Mouse (Mus musculus) stomach, postnatal 0 days (tissue): ENCODE data around the gene Dop1b. TPM values are rescaled to one million over a fixed set of nuclear protein-coding genes. Genes with fewer than 3 reads are reported as not detected.
"Not testable (repeated sequence)": the region's sequence is repeated elsewhere in the genome, so short reads cannot be mapped to it uniquely, and the experiment has no call there.

Experiments
- ATAC-seq: fragments of 200-750 bp; cut with Nextera tagmentation; 2 replicates; pipeline ENCODE4 v1.8.0; 2017; ENCODE audit not compliant: low FRiP score, low TSS enrichment
- DNase-seq: peaks from one replicate; pipeline ENCODE4 v3.0.0-alpha.2; 2016; ENCODE audit warnings: low spot score
- H3K27ac ChIP-seq: fragments of 300-500 bp; sonication (generic); replicated peaks from 2 replicates; pipeline ENCODE4 v1.5.1; 2014; ENCODE audit warnings: mild to moderate bottlenecking, control low read depth
- H3K27me3 ChIP-seq: fragments of 300-500 bp; sonication (generic); 2 replicates; pipeline ENCODE4 v1.6.1; 2014; ENCODE audit warnings: low read length; ENCODE audit not compliant: control insufficient read depth, insufficient read depth
- H3K36me3 ChIP-seq: fragments of 300-500 bp; sonication (generic); 2 replicates; pipeline ENCODE4 v1.6.1; 2014; ENCODE audit warnings: low read length, mixed read lengths; ENCODE audit not compliant: control insufficient read depth, insufficient read depth
- H3K4me1 ChIP-seq: fragments of 300-500 bp; sonication (generic); replicated peaks from 2 replicates; pipeline ENCODE4 v1.6.1; 2014; ENCODE audit warnings: antibody characterized with exemption; ENCODE audit not compliant: control insufficient read depth, insufficient read depth
- H3K4me2 ChIP-seq: fragments of 300-500 bp; sonication (generic); replicated peaks from 2 replicates; pipeline ENCODE4 v1.6.1; 2014; ENCODE audit warnings: low read depth, mild to moderate bottlenecking, control low read depth, moderate library complexity
- H3K4me3 ChIP-seq: fragments of 300-500 bp; sonication (generic); 2 replicates; pipeline ENCODE4 v1.5.1; 2014; ENCODE audit warnings: low read depth, low read length, control low read depth
- H3K9ac ChIP-seq: fragments of 300-500 bp; sonication (generic); 2 replicates; pipeline ENCODE4 v1.6.1; 2014; ENCODE audit warnings: mild to moderate bottlenecking, low read length, control low read depth, mixed read lengths
- H3K9me3 ChIP-seq: fragments of 300-500 bp; sonication (generic); 2 replicates; pipeline ENCODE4 v1.6.1; 2016; ENCODE audit warnings: low read length; ENCODE audit not compliant: control insufficient read depth
- CTCF ChIP-seq: IDR thresholded peaks from 2 replicates; pipeline ENCODE4 v1.5.1; 2016; ENCODE audit warnings: antibody characterized with exemption, low read depth, mild to moderate bottlenecking, moderate library complexity
- EP300 ChIP-seq: optimal IDR thresholded peaks from 2 replicates; pipeline ENCODE3; 2016; ENCODE audit warnings: antibody characterized with exemption
- WGBS: fragments of 180-500 bp; shearing (Covaris S2); extraction: QIAGEN DNeasy Blood & Tissue Kit; methylation state at CpG from one replicate; pipeline ENCODE4 v1.1.7; 2014; 5-methylcytosine and 5-hydroxymethylcytosine counted together
- polyA plus RNA-seq: library from polyadenylated mRNA; unstranded; fragments of >200 nt; fragmentation: Nextera tagmentation; extraction: Ambion mirVana; gene quantifications from 2 replicates; pipeline ENCODE4 v1.2.1, GENCODE M21; 2015

The Dop1b gene
- polyA plus RNA-seq, 1 experiment from 2014 or later = 20.9 TPM

- H3K4me2 ChIP-seq = no peak overlapping the region
- H3K36me3 ChIP-seq = peaks cover 18% of the 10 kb centered on the region
- no peak overlapping the region for H3K9ac ChIP-seq
- no peak overlapping the region for H3K4me3 ChIP-seq
- DNase-seq (no peak), ATAC-seq (no peak)
- no peaks in the 10 kb centered on the region for H3K27me3 ChIP-seq
- TF ChIP-seq EP300 = no peak
- no peaks in the 10 kb centered on the region for H3K4me1 ChIP-seq
- WGBS = 52% methylated on average over 14 of the region's 14 CpGs
- no peaks in the 10 kb centered on the region for H3K9me3 ChIP-seq
- no peak overlapping the region for H3K27ac ChIP-seq
Observed at GRCm38 (mm10) chr16:93777247-93777999, 65.7 kb downstream of the Dop1b start.

- H3K27me3 ChIP-seq, H3K9me3 ChIP-seq, DNase-seq, H3K27ac ChIP-seq, H3K4me2 ChIP-seq, ATAC-seq, H3K9ac ChIP-seq, H3K4me1 ChIP-seq, H3K4me3 ChIP-seq: not testable (repeated sequence)
- H3K36me3 ChIP-seq = peaks cover 15% of the 10 kb centered on the region
- 74% methylated on average over 4 of the region's 4 CpGs for WGBS
Observed at GRCm38 (mm10) chr16:93778393-93778792, 66.7 kb downstream of the Dop1b start.

GRCm38 (mm10) chr16:93779554-93779953, 67.8 kb downstream of the Dop1b start:
- 79% methylated on average over 4 of the region's 4 CpGs for WGBS
- H3K9me3 ChIP-seq = 0 out of 2 replicates have a peak, but pooled peaks cover 4% of the 10 kb centered on the region
- no peak for ATAC-seq
- no peak overlapping the region for H3K27ac ChIP-seq
- no peaks in the 10 kb centered on the region for H3K4me1 ChIP-seq
- TF ChIP-seq EP300 (no peak), CTCF (no peak)
- H3K9ac ChIP-seq = no peak overlapping the region
- no peak overlapping the region for H3K4me2 ChIP-seq
- no peaks in the 10 kb centered on the region for H3K27me3 ChIP-seq
- no peak for DNase-seq
- peaks cover 16% of the 10 kb centered on the region for H3K36me3 ChIP-seq
- no peak overlapping the region for H3K4me3 ChIP-seq

GRCm38 (mm10) chr16:93780660-93781479, 69.2 kb downstream of the Dop1b start:
- H3K36me3 ChIP-seq = peaks cover 12% of the 10 kb centered on the region
- H3K27ac ChIP-seq = 0 out of 2 replicates have a peak overlapping the region, but pooled peaks have one; percentile 13

GRCm38 (mm10) chr16:93784175-93784574, 72.5 kb downstream of the Dop1b start:
- Histone ChIP-seq H3K9ac (no peak overlapping the region), H3K4me2 (no peak overlapping the region), H3K9me3 (0 out of 2 replicates have a peak, but pooled peaks cover 4% of the 10 kb centered on the region), H3K4me3 (no peak overlapping the region), H3K36me3 (peaks cover 7% of the 10 kb centered on the region), H3K27ac (no peak overlapping the region), H3K4me1 (no peaks in the 10 kb centered on the region), H3K27me3 (no peaks in the 10 kb centered on the region)
- WGBS = 94% methylated on average over 7 of the region's 7 CpGs
- DNase-seq (no peak), ATAC-seq (no peak)
- TF ChIP-seq EP300 (no peak), CTCF (peak; percentile 45)

More at GRCm38 (mm10) chr16:93780660-93781479, 69.2 kb downstream of the Dop1b start:
- peak; percentile 42 for DNase-seq
- 0 out of 2 replicates have a peak, but pooled peaks cover 4% of the 10 kb centered on the region for H3K9me3 ChIP-seq
- no peaks in the 10 kb centered on the region for H3K27me3 ChIP-seq
- no peaks in the 10 kb centered on the region for H3K4me1 ChIP-seq
- H3K4me2 ChIP-seq = no peak overlapping the region
- no peak for TF ChIP-seq EP300
- peak; percentile 61 for TF ChIP-seq CTCF
- H3K4me3 ChIP-seq = no peak overlapping the region
- 51% methylated on average over 14 of the region's 14 CpGs for WGBS
- H3K9ac ChIP-seq = no peak overlapping the region
- ATAC-seq = peak; percentile 65

GRCm38 (mm10) chr16:93785805-93786204, 74.1 kb downstream of the Dop1b start:
- Histone ChIP-seq H3K27ac (no peak overlapping the region), H3K9me3 (0 out of 2 replicates have a peak, but pooled peaks cover 4% of the 10 kb centered on the region), H3K27me3 (no peaks in the 10 kb centered on the region), H3K36me3 (peaks cover 7% of the 10 kb centered on the region), H3K4me1 (no peaks in the 10 kb centered on the region), H3K4me2 (no peak overlapping the region), H3K4me3 (no peak overlapping the region), H3K9ac (no peak overlapping the region)
- DNase-seq = peak; percentile 77
- WGBS = 8% methylated on average over 9 of the region's 9 CpGs
- ATAC-seq = peak; percentile 76
- TF ChIP-seq EP300 = no peak
- TF ChIP-seq CTCF = peak; percentile 97
